Mouse (Mus musculus): ENCODE measurements around the gene Mcm2.

DNA sequence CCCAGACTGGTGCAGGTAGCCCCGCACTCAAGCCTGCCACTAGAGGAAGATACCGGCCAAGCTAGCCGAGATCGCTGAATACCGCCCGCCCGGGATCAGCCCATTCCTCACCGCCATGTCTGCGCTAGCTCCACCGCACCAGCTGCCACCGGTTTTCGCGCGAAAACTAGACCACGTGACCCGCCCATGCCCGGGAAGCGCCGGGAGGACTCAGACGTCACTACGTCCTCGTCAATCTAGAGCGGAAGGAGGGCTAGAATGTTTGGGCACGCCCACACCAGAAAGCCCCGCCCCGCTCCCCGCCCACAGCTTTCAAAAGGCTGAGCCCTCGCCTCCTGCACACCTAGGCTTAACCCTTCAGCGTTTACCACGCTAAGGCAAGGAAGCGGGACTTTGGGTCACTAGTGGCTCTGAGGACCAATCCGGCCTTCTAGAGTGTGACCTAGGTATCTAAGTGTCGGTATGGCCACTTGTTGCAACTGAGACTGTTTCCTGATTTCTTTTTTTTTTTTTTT lies at the start of gene Mcm2:
- TF ChIP-seq CTCF (IDR thresholded peaks at IDR 0.05; ENCODE audit: low read depth), result no peak
- no peak for TF ChIP-seq EP300 (IDR thresholded peaks at IDR 0.05; ENCODE audit: low read depth)

All from heart, postnatal 0 days (tissue).